Mouse (Mus musculus) forebrain, embryonic 11.5 days (tissue): ENCODE results near the gene Skint9. TPM values are rescaled to one million over a fixed set of nuclear protein-coding genes. Genes with fewer than 3 reads are reported as not detected.
"Not testable (repeated sequence)": the region's sequence is repeated elsewhere in the genome, so short reads cannot be mapped to it uniquely, and the experiment has no call there.

Source experiments
- ATAC-seq: fragments of 200-750 bp; cut with Nextera tagmentation; replicated peaks from 2 replicates; pipeline ENCODE4 v1.8.0; 2017; ENCODE audit warnings: moderate TSS enrichment; ENCODE audit not compliant: low FRiP score
- DNase-seq: peaks from one replicate; pipeline ENCODE4 v3.0.0-alpha.2; 2017; ENCODE audit warnings: low spot score
- H3K27ac ChIP-seq: fragments of 300-500 bp; sonication (generic); 2 replicates; pipeline ENCODE4 v1.5.1; 2014; ENCODE audit warnings: low read depth, low read length
- H3K27me3 ChIP-seq: fragments of 300-500 bp; sonication (generic); 2 replicates; pipeline ENCODE4 v1.6.1; 2014; ENCODE audit warnings: mild to moderate bottlenecking, low read length, mixed read lengths; ENCODE audit not compliant: control insufficient read depth, insufficient read depth
- H3K36me3 ChIP-seq: fragments of 300-500 bp; sonication (generic); 2 replicates; pipeline ENCODE4 v1.6.1; 2014; ENCODE audit warnings: mild to moderate bottlenecking, low read length, moderate library complexity, mixed read lengths; ENCODE audit not compliant: control insufficient read depth, insufficient read depth
- H3K4me1 ChIP-seq: fragments of 300-500 bp; sonication (generic); replicated peaks from 2 replicates; pipeline ENCODE4 v1.6.1; 2014; ENCODE audit warnings: low read length, mixed read lengths; ENCODE audit not compliant: control insufficient read depth, insufficient read depth
- H3K4me2 ChIP-seq: fragments of 300-500 bp; sonication (generic); 2 replicates; pipeline ENCODE4 v1.6.1; 2014; ENCODE audit warnings: low read depth, mild to moderate bottlenecking, low read length, moderate library complexity, mixed read lengths; ENCODE audit not compliant: severe bottlenecking
- H3K4me3 ChIP-seq: fragments of 300-500 bp; sonication (generic); 2 replicates; pipeline ENCODE4 v1.5.1; 2014; ENCODE audit warnings: low read depth, low read length
- H3K9ac ChIP-seq: fragments of 300-500 bp; sonication (generic); 2 replicates; pipeline ENCODE4 v1.6.1; 2014; ENCODE audit warnings: low read length
- H3K9me3 ChIP-seq: fragments of 300-500 bp; sonication (generic); 2 replicates; pipeline ENCODE4 v1.6.1; 2016; ENCODE audit warnings: low read length, mixed read lengths; ENCODE audit not compliant: control insufficient read depth
- WGBS: fragments of 180-500 bp; shearing (Covaris S2); extraction: QIAGEN DNeasy Blood & Tissue Kit; methylation state at CpG from one replicate; pipeline ENCODE4 v1.1.7; 2014; 5-methylcytosine and 5-hydroxymethylcytosine counted together
- polyA plus RNA-seq: library from polyadenylated mRNA; unstranded; fragments of >200 nt; fragmentation: Nextera tagmentation; extraction: Ambion mirVana; gene quantifications from 2 replicates; pipeline ENCODE4 v1.2.1, GENCODE M21; 2014

Skint9 gene
- not detected in 2 replicates for polyA plus RNA-seq

DNA sequence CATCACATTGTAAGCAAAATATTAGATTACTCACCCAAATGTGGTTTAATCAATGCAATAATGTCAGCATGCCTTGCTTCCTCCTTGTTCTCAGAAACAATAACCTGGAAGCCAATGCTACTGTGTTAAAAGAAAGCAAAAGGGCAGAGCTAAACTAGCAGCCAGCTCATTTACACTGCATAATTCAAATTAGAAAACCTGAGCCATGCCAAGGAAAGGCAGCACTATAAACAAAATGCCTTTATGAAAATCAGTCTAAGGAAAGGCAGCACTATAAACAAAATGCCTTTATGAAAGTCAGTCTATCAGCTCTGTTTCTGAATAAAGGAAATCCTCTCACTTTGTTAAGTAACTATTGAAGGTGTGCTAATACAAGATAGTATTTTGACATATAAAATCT, at the start of gene Skint9:
Gene Skint9, minus strand, starts transcription at position 101 of the 400 bp plus-strand sequence.
- DNase-seq (no peak), ATAC-seq (no peak)
- Histone ChIP-seq H3K36me3 (no peaks in the 10 kb centered on the region), H3K27ac (no peak within 1 kb of the TSS), H3K9ac (no peak within 1 kb of the TSS), H3K4me2 (no peak within 1 kb of the TSS), H3K27me3 (no peaks in the 10 kb centered on the region), H3K4me3 (no peak within 1 kb of the TSS), H3K4me1 (no peaks in the 10 kb centered on the region), H3K9me3 (peaks cover 8% of the 10 kb centered on the region)

DNA sequence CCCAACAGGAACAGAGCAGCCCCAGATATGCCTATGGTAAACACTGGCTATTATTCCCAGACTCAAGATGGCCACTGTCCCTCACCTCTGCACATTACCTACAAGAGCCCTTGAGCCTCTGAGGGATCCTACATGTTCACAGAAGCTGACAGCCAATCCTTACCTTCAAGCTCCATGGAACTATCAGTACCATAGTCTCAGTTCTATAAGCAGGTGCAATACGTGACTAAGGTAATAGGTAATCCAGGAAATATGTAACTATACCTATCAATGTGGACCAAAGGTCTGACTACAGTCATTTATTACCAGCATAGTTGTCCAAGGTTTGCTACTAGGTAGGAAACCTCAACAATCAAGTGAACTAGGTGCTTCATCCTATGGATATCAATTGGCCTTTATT, 1.1 kb downstream of the Skint9 start:
- 59% methylated on average over 1 of the region's 1 CpGs for WGBS
- Histone ChIP-seq H3K27ac (no peak overlapping the region), H3K9me3 (peaks cover 8% of the 10 kb centered on the region), H3K36me3 (no peaks in the 10 kb centered on the region), H3K4me2 (no peak overlapping the region), H3K27me3 (no peaks in the 10 kb centered on the region), H3K4me1 (no peaks in the 10 kb centered on the region), H3K4me3 (no peak overlapping the region), H3K9ac (no peak overlapping the region)
- ATAC-seq (no peak), DNase-seq (no peak)

DNA sequence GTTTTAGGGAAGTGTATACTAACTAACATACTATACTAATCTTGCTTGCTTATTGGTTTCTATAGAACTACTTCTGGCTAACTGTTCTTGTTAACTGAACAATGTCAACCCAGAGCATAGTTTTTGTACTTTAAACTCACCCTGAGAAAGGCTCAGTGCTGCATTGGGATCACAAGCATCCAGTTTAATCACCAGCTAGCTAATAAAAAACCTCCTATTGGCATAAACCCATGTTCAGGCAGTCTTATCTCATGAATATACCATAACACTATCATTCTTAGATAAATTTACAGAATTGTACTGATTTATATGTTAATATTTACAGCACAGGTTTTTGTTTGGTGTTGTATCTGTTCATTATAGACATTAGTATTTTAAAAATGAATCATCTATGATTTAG, 1.6 kb downstream of the Skint9 start:
- no peak for DNase-seq

DNA sequence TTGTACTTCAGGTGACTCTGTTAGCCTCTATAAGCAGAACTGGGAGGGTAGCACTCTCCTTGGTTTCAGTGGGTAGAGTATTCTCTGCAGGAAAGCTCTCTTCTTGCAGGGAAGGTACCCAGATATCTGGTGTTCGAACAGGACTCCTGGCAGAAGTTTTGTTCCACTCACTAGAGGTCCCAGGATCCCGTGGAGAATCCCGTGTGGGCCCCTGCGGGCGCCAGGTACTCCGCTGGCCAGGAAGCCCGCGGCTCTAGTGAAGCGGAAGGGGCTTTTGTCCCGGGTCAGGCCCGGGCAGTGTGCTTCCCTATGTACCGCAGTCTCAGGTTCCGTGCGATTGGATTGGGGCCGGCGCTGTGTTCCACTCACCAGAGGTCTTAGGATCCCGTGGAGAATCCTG, 84.7 kb downstream of the Skint9 start:
- 90% methylated on average over 16 of the region's 17 CpGs for WGBS
- ATAC-seq, result not testable (repeated sequence)

More for the DNA sequence above, 1.6 kb downstream of the Skint9 start:
- ATAC-seq, result no peak
- Histone ChIP-seq H3K27ac (no peak overlapping the region), H3K36me3 (no peaks in the 10 kb centered on the region), H3K4me3 (no peak overlapping the region), H3K4me2 (no peak overlapping the region), H3K4me1 (no peaks in the 10 kb centered on the region), H3K9ac (no peak overlapping the region), H3K27me3 (no peaks in the 10 kb centered on the region), H3K9me3 (peaks cover 3% of the 10 kb centered on the region; the same call in 1 of the 2 replicates)

More for the DNA sequence above, 84.7 kb downstream of the Skint9 start:
- H3K4me3 ChIP-seq, DNase-seq, H3K4me2 ChIP-seq, H3K9me3 ChIP-seq, H3K36me3 ChIP-seq, H3K27ac ChIP-seq, H3K27me3 ChIP-seq, H3K4me1 ChIP-seq, H3K9ac ChIP-seq: not testable (repeated sequence)

Other genes starting within 250 kb of the Skint9 start
- gene Skint3, start 201.7 kb downstream of the Skint9 start, polyA plus RNA-seq, result not detected in 2 replicates
- not detected in 2 replicates for gene Skint2, start 123.2 kb upstream of the Skint9 start, polyA plus RNA-seq